Comparison of ENCODE assay signal across 9 mouse cellular contexts in genomic region chr9:103008079-103008855, GRCm38 (mm10). TPM values are rescaled to one million over a fixed set of nuclear protein-coding genes. Genes with fewer than 3 reads are reported as not detected.
DNase-seq lines count a peak whose midpoint lies in the region; ATAC-seq lines count a peak whose summit lies in the region.
"Had no signal": no experiment of that assay in that cellular context is flagged by ENCODE, and none has a peak within 500 bp of the region (broad histone marks: within the 10 kb centered on the region; RNA-seq: fewer than 3 reads in every experiment).

No protein-coding gene starts in this region.

- H3K27ac ChIP-seq in heart, embryonic 11.5 days (ENCODE audit: low read depth, low read length) = no peak overlapping the region; the same call in 1 of the 2 replicates
- H3K27ac ChIP-seq in kidney, embryonic 15.5 days = peak overlapping the region; percentile 82

- 2% methylated on average over 50 of the region's 50 CpGs for WGBS in heart, embryonic 11.5 days (ENCODE audit: insufficient replicate concordance)
- WGBS in kidney, embryonic 15.5 days = 1% methylated on average over 50 of the region's 50 CpGs

- no peaks in the 10 kb centered on the region for H3K9me3 ChIP-seq in heart, embryonic 11.5 days (replicated peaks; ENCODE audit: control insufficient read depth, low read length)
- H3K9me3 ChIP-seq in kidney, embryonic 15.5 days (replicated peaks) = no peaks in the 10 kb centered on the region
- H3K9me3 ChIP-seq: G1E had no signal

- no peak for DNase-seq in frontal cortex, adult 2 months (ENCODE audit: extremely low spot score in 1 of 2, low spot score in 1 of 2)
- peak; percentile 13 to 20 for DNase-seq in adrenal gland, postnatal 36 days
- peak; percentile 80 for DNase-seq in lung, postnatal 10 days
- peak; percentile 34 for DNase-seq in urinary bladder, postnatal 25 days (ENCODE audit: low spot score)
- no peak for DNase-seq in spleen, postnatal 4 days (ENCODE audit: low spot score in 2 of 2)

- peak; percentile 58; the same call in 1 of the 2 replicates for ATAC-seq in frontal cortex, adult (ENCODE audit: low TSS enrichment)
- ATAC-seq in heart, embryonic 11.5 days (replicated peaks; ENCODE audit: insufficient number of reproducible peaks, low FRiP score, low TSS enrichment) = no peak; the same call in 1 of the 2 replicates
- peak; percentile 57 for ATAC-seq in kidney, embryonic 15.5 days (replicated peaks; ENCODE audit: low FRiP score)

- peak overlapping the region; percentile 77 for H3K9ac ChIP-seq in heart, embryonic 11.5 days (ENCODE audit: low read depth, low read length)
- H3K9ac ChIP-seq in kidney, embryonic 15.5 days = peak overlapping the region; percentile 60

- no peaks in the 10 kb centered on the region for H3K36me3 ChIP-seq in heart, embryonic 11.5 days (ENCODE audit: control insufficient read depth, insufficient read depth, low read length)
- H3K36me3 ChIP-seq in kidney, embryonic 15.5 days = no peaks in the 10 kb centered on the region
- H3K36me3 ChIP-seq: G1E had no signal

- 0 out of 2 replicates have a peak, but pooled peaks cover 3% of the 10 kb centered on the region for H3K27me3 ChIP-seq in heart, embryonic 11.5 days (ENCODE audit: control insufficient read depth, insufficient read depth, low read length)
- peaks cover 26% of the 10 kb centered on the region for H3K27me3 ChIP-seq in kidney, embryonic 15.5 days

- H3K4me3 ChIP-seq in heart, embryonic 11.5 days (ENCODE audit: low read depth, low read length) = peak overlapping the region; percentile 52
- peak overlapping the region; percentile 51 for H3K4me3 ChIP-seq in kidney, embryonic 15.5 days (replicated peaks)

- peak overlapping the region; percentile 95 for H3K4me2 ChIP-seq in heart, embryonic 11.5 days
- peak overlapping the region; percentile 96 for H3K4me2 ChIP-seq in kidney, embryonic 15.5 days

- H3K4me1 ChIP-seq in heart, embryonic 11.5 days (ENCODE audit: control insufficient read depth, insufficient read depth, low read length) = peaks cover 16% of the 10 kb centered on the region
- H3K4me1 ChIP-seq in kidney, embryonic 15.5 days = peaks cover 19% of the 10 kb centered on the region

RNA-seq across cellular contexts. Expression of gene Slco2a1, which starts 19.8 kb away (rescaled TPM):
- 0.52 and 0.76 TPM in 2 replicates for polyA plus RNA-seq in frontal cortex, adult 2 months (2012; rRNA removed)
- total RNA-seq in adrenal gland, postnatal 36 days (2021) = 1 to 10 TPM; 3.2 to 3.7 TPM
- polyA plus RNA-seq in heart, embryonic 11.5 days (2014; fragmentation: Nextera tagmentation; extraction: Ambion mirVana) = 4.4 and 5.3 TPM in 2 replicates
- 4.6 and 5.6 TPM in 2 replicates for polyA plus RNA-seq in kidney, embryonic 15.5 days (2015; fragmentation: Nextera tagmentation; extraction: Ambion mirVana)

Comparison
In these comparisons a context has a peak if more than half of its experiments do, and no peak if none do; other contexts are left out.
1. DNase-seq: peak in adrenal gland, postnatal 36 days (2 of 2), lung, postnatal 10 days (single experiment) and urinary bladder, postnatal 25 days (single experiment); none in frontal cortex, adult 2 months (0 of 2) and spleen, postnatal 4 days (0 of 2).